Mouse (Mus musculus) hindbrain, embryonic 11.5 days (tissue): ENCODE data around the gene Tex9. TPM values are rescaled to one million over a fixed set of nuclear protein-coding genes. Genes with fewer than 3 reads are reported as not detected.
A peak's percentile ranks its signal among the peaks of the same experiment; 100 is the strongest.
"Not testable (repeated sequence)": the region's sequence is repeated elsewhere in the genome, so short reads cannot be mapped to it uniquely, and the experiment has no call there.

Source experiments
- ATAC-seq: fragments of 200-750 bp; cut with Nextera tagmentation; 2 replicates; pipeline ENCODE4 v1.8.0; 2017; ENCODE audit warnings: mild to moderate bottlenecking, moderate TSS enrichment, moderate library complexity; ENCODE audit not compliant: low FRiP score
- DNase-seq: peaks from one replicate; pipeline ENCODE4 v3.0.0-alpha.2; 2015; ENCODE audit warnings: low spot score
- H3K27ac ChIP-seq: fragments of 300-500 bp; sonication (generic); 2 replicates; pipeline ENCODE4 v1.5.1; 2014; ENCODE audit warnings: mild to moderate bottlenecking, low read depth, low read length
- H3K27me3 ChIP-seq: fragments of 300-500 bp; sonication (generic); 2 replicates; pipeline ENCODE4 v1.6.1; 2014; ENCODE audit warnings: mild to moderate bottlenecking, low read length, moderate library complexity, mixed read lengths; ENCODE audit not compliant: control insufficient read depth, insufficient read depth
- H3K36me3 ChIP-seq: fragments of 300-500 bp; sonication (generic); 2 replicates; pipeline ENCODE4 v1.6.1; 2014; ENCODE audit warnings: mild to moderate bottlenecking, low read length, moderate library complexity, mixed read lengths; ENCODE audit not compliant: control insufficient read depth, insufficient read depth
- H3K4me1 ChIP-seq: fragments of 300-500 bp; sonication (generic); replicated peaks from 2 replicates; pipeline ENCODE4 v1.6.1; 2014; ENCODE audit warnings: low read length, mixed read lengths; ENCODE audit not compliant: control insufficient read depth, insufficient read depth
- H3K4me2 ChIP-seq: fragments of 300-500 bp; sonication (generic); replicated peaks from 2 replicates; pipeline ENCODE4 v1.6.1; 2014; ENCODE audit warnings: mild to moderate bottlenecking, low read depth, low read length
- H3K4me3 ChIP-seq: fragments of 300-500 bp; sonication (generic); 2 replicates; pipeline ENCODE4 v1.5.1; 2014; ENCODE audit warnings: low read depth, low read length
- H3K9ac ChIP-seq: fragments of 300-500 bp; sonication (generic); 2 replicates; pipeline ENCODE4 v1.6.1; 2014; ENCODE audit warnings: low read depth, low read length
- H3K9me3 ChIP-seq: fragments of 300-500 bp; sonication (generic); 2 replicates; pipeline ENCODE4 v1.6.1; 2016; ENCODE audit warnings: low read length; ENCODE audit not compliant: control insufficient read depth
- WGBS: fragments of 180-500 bp; shearing (Covaris S2); extraction: QIAGEN DNeasy Blood & Tissue Kit; methylation state at CpG from one replicate; pipeline ENCODE4 v1.1.7; 2014; 5-methylcytosine and 5-hydroxymethylcytosine counted together
- polyA plus RNA-seq: library from polyadenylated mRNA; unstranded; fragments of >200 nt; fragmentation: Nextera tagmentation; extraction: Ambion mirVana; gene quantifications from 2 replicates; pipeline ENCODE4 v1.2.1, GENCODE M21; 2014

Tex9 gene
- polyA plus RNA-seq, 1 experiment from 2014 or later = 75.3 TPM

GRCm38 (mm10) chr9:72454281-72454680 lies 37.7 kb downstream of the Tex9 start:
- H3K9ac ChIP-seq, H3K27ac ChIP-seq, H3K36me3 ChIP-seq: not testable (repeated sequence)

GRCm38 (mm10) chr9:72451111-72451510 lies 40.9 kb downstream of the Tex9 start:
- 87% methylated on average over 6 of the region's 6 CpGs for WGBS

More at GRCm38 (mm10) chr9:72454281-72454680, 37.7 kb downstream of the Tex9 start:
- H3K4me3 ChIP-seq, H3K9me3 ChIP-seq, H3K4me1 ChIP-seq, DNase-seq, H3K4me2 ChIP-seq, H3K27me3 ChIP-seq, ATAC-seq: not testable (repeated sequence)

GRCm38 (mm10) chr9:72450363-72450762 lies 41.6 kb downstream of the Tex9 start:
- Histone ChIP-seq H3K4me3 (no peak overlapping the region), H3K4me1 (no peaks in the 10 kb centered on the region), H3K27me3 (no peaks in the 10 kb centered on the region), H3K9ac (no peak overlapping the region), H3K27ac (no peak overlapping the region), H3K36me3 (peaks cover 4% of the 10 kb centered on the region; the same call in 1 of the 2 replicates), H3K4me2 (no peak overlapping the region), H3K9me3 (no peaks in the 10 kb centered on the region)
- DNase-seq = no peak
- no peak for ATAC-seq
- 97% methylated on average over 1 of the region's 1 CpGs for WGBS

More at GRCm38 (mm10) chr9:72451111-72451510, 40.9 kb downstream of the Tex9 start:
- Histone ChIP-seq H3K27me3 (no peaks in the 10 kb centered on the region), H3K4me2 (no peak overlapping the region), H3K9ac (no peak overlapping the region), H3K4me1 (no peaks in the 10 kb centered on the region), H3K27ac (no peak overlapping the region), H3K4me3 (no peak overlapping the region), H3K9me3 (no peaks in the 10 kb centered on the region), H3K36me3 (peaks cover 4% of the 10 kb centered on the region; the same call in 1 of the 2 replicates)
- ATAC-seq (no peak), DNase-seq (no peak)

GRCm38 (mm10) chr9:72449841-72450240 lies 42.2 kb downstream of the Tex9 start:
- ATAC-seq (no peak), DNase-seq (no peak)
- H3K4me3 ChIP-seq = no peak overlapping the region
- H3K9me3 ChIP-seq = no peaks in the 10 kb centered on the region
- 85% methylated on average over 2 of the region's 2 CpGs for WGBS
- H3K4me2 ChIP-seq = no peak overlapping the region
- peaks cover 4% of the 10 kb centered on the region; the same call in 1 of the 2 replicates for H3K36me3 ChIP-seq
- H3K4me1 ChIP-seq = no peaks in the 10 kb centered on the region
- H3K27ac ChIP-seq = no peak overlapping the region
- no peaks in the 10 kb centered on the region for H3K27me3 ChIP-seq
- no peak overlapping the region for H3K9ac ChIP-seq

- no peak overlapping the region for H3K9ac ChIP-seq
- ATAC-seq = no peak
- H3K4me2 ChIP-seq = no peak overlapping the region
- no peaks in the 10 kb centered on the region for H3K27me3 ChIP-seq
- H3K4me1 ChIP-seq = no peaks in the 10 kb centered on the region
- no peaks in the 10 kb centered on the region for H3K9me3 ChIP-seq
- no peak for DNase-seq
- H3K27ac ChIP-seq = no peak overlapping the region
- WGBS = 86% methylated on average over 7 of the region's 7 CpGs
- H3K4me3 ChIP-seq = no peak overlapping the region
- H3K36me3 ChIP-seq = peaks cover 4% of the 10 kb centered on the region; the same call in 1 of the 2 replicates
Measured at GRCm38 (mm10) chr9:72449367-72449766, 42.6 kb downstream of the Tex9 start.

- H3K4me2 ChIP-seq = no peak overlapping the region
- H3K36me3 ChIP-seq = peaks cover 4% of the 10 kb centered on the region; the same call in 1 of the 2 replicates
Measured at GRCm38 (mm10) chr9:72448026-72448425, 44.0 kb downstream of the Tex9 start.

GRCm38 (mm10) chr9:72441927-72442715 lies 49.9 kb downstream of the Tex9 start:
- Histone ChIP-seq H3K36me3 (no peaks in the 10 kb centered on the region), H3K27me3 (no peaks in the 10 kb centered on the region), H3K4me3 (no peak overlapping the region), H3K9ac (no peak overlapping the region), H3K4me2 (no peak overlapping the region), H3K27ac (no peak overlapping the region), H3K4me1 (0 out of 2 replicates have a peak, but pooled peaks cover 2% of the 10 kb centered on the region), H3K9me3 (no peaks in the 10 kb centered on the region)
- 93% methylated on average over 10 of the region's 10 CpGs for WGBS
- ATAC-seq (no peak), DNase-seq (no peak)

More at GRCm38 (mm10) chr9:72448026-72448425, 44.0 kb downstream of the Tex9 start:
- WGBS = 51% methylated on average over 8 of the region's 8 CpGs
- Histone ChIP-seq H3K9ac (no peak overlapping the region), H3K27ac (no peak overlapping the region), H3K9me3 (no peaks in the 10 kb centered on the region), H3K4me1 (no peaks in the 10 kb centered on the region), H3K27me3 (no peaks in the 10 kb centered on the region), H3K4me3 (no peak overlapping the region)
- ATAC-seq (no peak), DNase-seq (peak; percentile 66)

GRCm38 (mm10) chr9:72440948-72441926 lies 50.8 kb downstream of the Tex9 start:
- no peak for ATAC-seq
- no peaks in the 10 kb centered on the region for H3K36me3 ChIP-seq
- H3K4me1 ChIP-seq = 0 out of 2 replicates have a peak, but pooled peaks cover 2% of the 10 kb centered on the region
- no peak overlapping the region for H3K27ac ChIP-seq
- no peak overlapping the region for H3K4me3 ChIP-seq
- H3K9me3 ChIP-seq = no peaks in the 10 kb centered on the region
- H3K4me2 ChIP-seq = 0 out of 2 replicates have a peak overlapping the region, but pooled peaks have one; percentile 11
- WGBS = 79% methylated on average over 8 of the region's 8 CpGs
- no peak for DNase-seq
- H3K27me3 ChIP-seq = no peaks in the 10 kb centered on the region
- no peak overlapping the region for H3K9ac ChIP-seq
